Mouse (Mus musculus) lung, embryonic 16.5 days (tissue): ENCODE measurements at regions not wholly inside any gene's neighbourhood (a gene's known extent, or its start where the extent isn't known, plus 50 kb on each side); places are given as distances from the start of the nearest gene placed in this dataset.

Experiments
- ATAC-seq: fragments of 200-750 bp; cut with Nextera tagmentation; 2 replicates; pipeline ENCODE4 v1.8.0; 2017; ENCODE audit warnings: low read depth, mild to moderate bottlenecking, moderate library complexity
- H3K27ac ChIP-seq: fragments of 300-500 bp; sonication (generic); 2 replicates; pipeline ENCODE4 v1.5.1; 2014; ENCODE audit warnings: mild to moderate bottlenecking, control low read depth, low read length
- H3K27me3 ChIP-seq: fragments of 300-500 bp; sonication (generic); 2 replicates; pipeline ENCODE4 v1.6.1; 2014; ENCODE audit warnings: low read depth, low read length, mixed read lengths; ENCODE audit not compliant: control insufficient read depth, insufficient read depth
- H3K36me3 ChIP-seq: fragments of 300-500 bp; sonication (generic); 2 replicates; pipeline ENCODE4 v1.6.1; 2014; ENCODE audit warnings: low read length; ENCODE audit not compliant: control insufficient read depth, insufficient read depth
- H3K4me1 ChIP-seq: fragments of 300-500 bp; sonication (generic); replicated peaks from 2 replicates; pipeline ENCODE4 v1.6.1; 2014; ENCODE audit warnings: low read length, mixed read lengths; ENCODE audit not compliant: control insufficient read depth, insufficient read depth
- H3K4me2 ChIP-seq: fragments of 300-500 bp; sonication (generic); 2 replicates; pipeline ENCODE4 v1.6.1; 2014; ENCODE audit warnings: low read depth, low read length, control low read depth
- H3K4me3 ChIP-seq: fragments of 300-500 bp; sonication (generic); 2 replicates; pipeline ENCODE4 v1.5.1; 2014; ENCODE audit warnings: mild to moderate bottlenecking, low read length, control low read depth
- H3K9ac ChIP-seq: fragments of 300-500 bp; sonication (generic); 2 replicates; pipeline ENCODE4 v1.6.1; 2014; ENCODE audit warnings: low read length, control low read depth
- H3K9me3 ChIP-seq: fragments of 300-500 bp; sonication (generic); 2 replicates; pipeline ENCODE4 v1.6.1; 2016; ENCODE audit warnings: low read length; ENCODE audit not compliant: control insufficient read depth
- WGBS: fragments of 180-500 bp; shearing (Covaris S2); extraction: QIAGEN DNeasy Blood & Tissue Kit; methylation state at CpG from one replicate; pipeline ENCODE4 v1.1.7; 2014; 5-methylcytosine and 5-hydroxymethylcytosine counted together

DNA sequence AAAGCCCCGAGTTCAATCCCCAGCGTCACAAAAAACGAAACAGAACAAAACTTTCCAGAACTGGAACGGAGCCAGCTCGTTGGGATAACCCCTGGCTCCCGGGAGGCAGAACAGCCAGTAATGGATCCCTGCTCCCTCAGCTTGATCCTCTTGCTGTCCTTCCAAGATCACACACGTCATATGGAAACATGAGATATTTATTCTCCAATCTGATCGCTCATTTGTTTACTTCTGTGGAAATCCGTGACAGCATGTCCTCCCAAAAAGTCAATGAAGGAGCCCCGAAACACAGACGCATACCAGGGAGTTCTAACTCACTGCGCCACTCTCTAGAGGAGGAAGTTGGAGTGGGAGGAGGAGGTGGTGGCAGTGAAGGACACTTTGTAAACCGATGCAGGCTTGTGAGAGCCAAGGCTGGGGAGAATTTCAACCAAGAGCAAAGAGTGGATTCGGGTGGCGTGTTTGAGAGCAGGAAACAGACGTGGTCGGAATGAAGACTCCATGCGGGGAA, 232.0 kb downstream of the Zfp36l1 start:
- Histone ChIP-seq H3K9ac (peak overlapping the region; percentile 60), H3K9me3 (0 out of 2 replicates have a peak, but pooled peaks cover 2% of the 10 kb centered on the region), H3K4me3 (no peak overlapping the region), H3K27ac (peak overlapping the region; percentile 89), H3K36me3 (no peaks in the 10 kb centered on the region), H3K4me2 (peak overlapping the region; percentile 42), H3K4me1 (peaks cover 41% of the 10 kb centered on the region), H3K27me3 (no peaks in the 10 kb centered on the region)
- WGBS, result 14% methylated on average over 18 of the region's 18 CpGs
- peak; percentile 71 for ATAC-seq

DNA sequence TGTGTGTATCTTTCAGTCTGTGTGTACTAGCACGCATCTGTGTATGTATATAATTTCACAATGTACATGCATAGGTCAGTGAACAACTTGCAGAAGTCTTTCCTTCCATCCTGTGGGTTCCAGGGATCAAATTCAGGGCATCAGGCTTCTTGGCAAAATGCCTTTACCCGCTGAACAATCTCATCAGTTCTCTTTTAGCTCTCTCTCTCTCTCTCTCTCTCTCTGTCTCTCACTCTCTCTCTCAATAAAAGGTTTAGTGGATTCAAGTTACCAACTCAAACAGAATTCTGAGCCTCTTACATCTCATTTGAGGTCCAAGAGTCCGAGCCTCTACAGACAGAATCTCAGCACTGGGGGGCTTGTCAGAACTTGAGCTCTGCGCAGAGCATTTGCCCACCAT, 232.5 kb downstream of the Zfp36l1 start:
- no peak; the same call in 1 of the 2 replicates for ATAC-seq
- Histone ChIP-seq H3K9ac (peak overlapping the region; percentile 60; the same call in 1 of the 2 replicates), H3K36me3 (no peaks in the 10 kb centered on the region), H3K27me3 (no peaks in the 10 kb centered on the region), H3K27ac (peak overlapping the region; percentile 89), H3K9me3 (0 out of 2 replicates have a peak, but pooled peaks cover 2% of the 10 kb centered on the region), H3K4me3 (no peak overlapping the region), H3K4me1 (peaks cover 36% of the 10 kb centered on the region), H3K4me2 (peak overlapping the region; percentile 42)
- 41% methylated on average over 4 of the region's 4 CpGs for WGBS

DNA sequence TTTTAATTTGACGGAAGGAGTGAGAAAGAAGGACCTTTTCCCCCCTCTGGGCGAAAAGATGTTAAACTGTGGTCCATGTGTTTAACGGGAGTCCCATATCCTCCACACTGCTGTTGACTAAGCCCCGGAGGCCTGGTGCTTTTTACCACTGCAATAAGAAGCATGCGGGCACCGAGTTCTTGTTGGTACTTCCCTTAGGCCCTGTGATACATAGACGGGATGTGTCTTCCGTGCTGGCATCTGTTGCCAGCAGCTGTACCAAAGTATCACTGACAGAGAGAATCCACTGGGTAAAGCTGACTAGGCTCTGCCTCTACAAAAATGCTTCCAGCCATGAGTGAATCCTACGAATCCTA, 232.9 kb downstream of the Zfp36l1 start:
- WGBS, result 43% methylated on average over 9 of the region's 9 CpGs
- H3K4me1 ChIP-seq, result peaks cover 36% of the 10 kb centered on the region
- no peaks in the 10 kb centered on the region for H3K36me3 ChIP-seq
- ATAC-seq, result peak; percentile 20; the same call in 1 of the 2 replicates
- H3K27ac ChIP-seq, result peak overlapping the region; percentile 89
- H3K27me3 ChIP-seq, result no peaks in the 10 kb centered on the region
- H3K9ac ChIP-seq, result no peak overlapping the region; the same call in 1 of the 2 replicates
- H3K4me3 ChIP-seq, result no peak overlapping the region
- no peak overlapping the region for H3K4me2 ChIP-seq
- 0 out of 2 replicates have a peak, but pooled peaks cover 2% of the 10 kb centered on the region for H3K9me3 ChIP-seq

DNA sequence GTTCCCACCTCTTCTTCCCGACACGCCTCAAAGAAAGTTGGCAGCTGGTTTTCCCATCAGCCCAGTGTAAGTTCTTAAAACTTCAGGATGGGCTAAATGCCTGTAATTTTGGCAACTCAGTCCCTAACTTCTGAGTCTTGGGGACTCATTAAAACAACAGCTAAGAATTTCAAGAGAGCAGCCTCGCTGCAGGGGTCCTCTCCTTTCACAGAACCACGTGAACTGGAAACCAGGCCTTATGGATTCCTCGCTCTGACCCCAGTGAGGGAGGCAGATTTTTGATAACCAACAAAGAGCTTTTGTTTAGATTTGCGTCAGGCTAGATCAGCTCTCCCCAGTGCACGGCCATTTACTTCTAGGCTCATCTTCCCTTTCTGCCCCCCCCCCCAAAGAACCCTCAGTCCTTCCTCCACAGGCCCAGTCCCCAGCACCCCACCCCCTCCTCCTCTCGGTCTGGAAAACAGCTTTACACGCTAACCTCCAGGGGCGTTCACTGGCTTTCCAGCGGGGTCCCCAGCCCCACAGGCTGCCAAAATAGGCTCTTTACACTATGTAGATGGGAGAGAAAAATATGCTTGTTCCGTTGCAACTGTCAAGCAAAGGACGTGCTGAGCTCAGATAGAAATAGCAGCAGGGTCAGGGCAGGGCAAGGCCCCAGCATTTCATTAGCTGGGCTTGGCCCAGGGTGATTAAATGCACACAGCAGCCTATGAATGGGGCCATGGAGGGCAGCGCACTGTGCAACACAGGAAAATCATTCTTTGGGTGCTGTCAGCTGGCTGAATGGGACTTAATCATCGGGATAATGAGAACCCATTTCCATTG, 233.5 kb downstream of the Zfp36l1 start:
- Histone ChIP-seq H3K9ac (no peak overlapping the region; the same call in 1 of the 2 replicates), H3K4me3 (no peak overlapping the region), H3K27ac (peak overlapping the region; percentile 89), H3K9me3 (no peaks in the 10 kb centered on the region), H3K4me2 (no peak overlapping the region), H3K36me3 (no peaks in the 10 kb centered on the region), H3K27me3 (no peaks in the 10 kb centered on the region), H3K4me1 (peaks cover 36% of the 10 kb centered on the region)
- peak; percentile 90 for ATAC-seq
- 28% methylated on average over 15 of the region's 15 CpGs for WGBS

DNA sequence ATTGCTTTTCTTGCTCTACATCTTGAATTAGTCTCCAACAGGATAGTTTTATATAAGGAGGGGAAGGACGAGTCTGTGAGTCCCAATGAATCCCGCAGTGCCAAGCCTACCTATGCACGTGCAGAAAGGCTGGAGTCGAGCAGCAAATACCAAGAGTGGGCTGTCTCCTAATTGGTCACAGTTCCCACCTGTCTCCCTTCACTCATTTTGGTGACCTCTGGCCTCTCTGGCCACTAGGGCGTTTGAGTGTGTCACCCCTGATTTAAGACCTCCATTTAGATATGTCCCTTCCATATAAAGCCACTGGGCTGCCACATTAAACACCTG, 234.1 kb downstream of the Zfp36l1 start:
- no peak for ATAC-seq
- no peak overlapping the region for H3K4me2 ChIP-seq
- H3K36me3 ChIP-seq, result no peaks in the 10 kb centered on the region
- no peaks in the 10 kb centered on the region for H3K27me3 ChIP-seq
- 45% methylated on average over 5 of the region's 5 CpGs for WGBS
- peaks cover 36% of the 10 kb centered on the region for H3K4me1 ChIP-seq
- no peaks in the 10 kb centered on the region for H3K9me3 ChIP-seq
- no peak overlapping the region for H3K9ac ChIP-seq
- no peak overlapping the region for H3K4me3 ChIP-seq
- H3K27ac ChIP-seq, result peak overlapping the region; percentile 89

DNA sequence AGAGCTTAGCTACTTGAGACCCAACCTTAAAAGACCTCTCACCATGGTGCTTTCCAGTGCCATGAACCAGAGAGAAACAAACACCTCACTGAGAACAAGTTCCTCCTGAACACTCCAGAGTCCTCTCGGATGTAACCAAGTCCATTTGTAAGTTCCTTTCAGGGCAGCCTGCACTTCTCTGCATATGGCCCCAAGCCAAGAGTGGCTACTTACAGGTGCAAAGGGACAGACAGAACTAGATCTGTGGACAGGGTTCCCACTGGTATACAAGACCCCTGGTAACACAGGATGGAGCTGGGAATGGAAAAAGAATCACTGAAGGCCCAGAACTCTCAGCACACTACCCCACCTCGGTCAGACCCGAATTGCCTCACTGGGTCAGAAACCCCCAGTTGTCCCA, 234.7 kb downstream of the Zfp36l1 start:
- Histone ChIP-seq H3K9me3 (no peaks in the 10 kb centered on the region), H3K36me3 (no peaks in the 10 kb centered on the region), H3K9ac (no peak overlapping the region), H3K4me1 (peaks cover 36% of the 10 kb centered on the region), H3K4me2 (no peak overlapping the region), H3K4me3 (no peak overlapping the region), H3K27ac (no peak overlapping the region), H3K27me3 (no peaks in the 10 kb centered on the region)
- no peak for ATAC-seq
- WGBS, result 73% methylated on average over 3 of the region's 3 CpGs

DNA sequence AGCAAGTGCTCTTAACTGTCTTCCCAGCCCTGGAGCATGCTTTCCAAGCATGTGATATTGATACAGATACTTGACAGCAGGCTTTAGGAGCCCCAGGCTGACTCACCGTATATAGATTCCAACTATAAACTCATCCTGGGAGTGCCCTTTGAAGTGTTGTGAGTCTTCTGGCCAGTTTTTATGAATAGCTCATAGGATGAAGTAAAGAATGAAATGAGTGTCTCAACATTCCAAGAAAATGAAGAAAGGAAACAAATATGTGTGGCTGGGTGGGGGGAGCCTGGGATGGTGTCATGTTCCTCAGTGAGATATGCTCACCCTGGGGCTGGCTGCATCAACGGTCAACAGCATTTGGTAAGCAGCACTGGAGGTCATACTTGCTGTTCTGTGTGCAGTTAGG, 238.5 kb downstream of the Zfp36l1 start:
- H3K9ac ChIP-seq, result no peak overlapping the region
- H3K4me3 ChIP-seq, result no peak overlapping the region
- no peak overlapping the region for H3K4me2 ChIP-seq
- H3K27me3 ChIP-seq, result no peaks in the 10 kb centered on the region
- H3K27ac ChIP-seq, result no peak overlapping the region
- no peaks in the 10 kb centered on the region for H3K9me3 ChIP-seq
- H3K36me3 ChIP-seq, result no peaks in the 10 kb centered on the region
- ATAC-seq, result no peak
- peaks cover 7% of the 10 kb centered on the region for H3K4me1 ChIP-seq
- WGBS, result 40% methylated on average over 2 of the region's 2 CpGs

DNA sequence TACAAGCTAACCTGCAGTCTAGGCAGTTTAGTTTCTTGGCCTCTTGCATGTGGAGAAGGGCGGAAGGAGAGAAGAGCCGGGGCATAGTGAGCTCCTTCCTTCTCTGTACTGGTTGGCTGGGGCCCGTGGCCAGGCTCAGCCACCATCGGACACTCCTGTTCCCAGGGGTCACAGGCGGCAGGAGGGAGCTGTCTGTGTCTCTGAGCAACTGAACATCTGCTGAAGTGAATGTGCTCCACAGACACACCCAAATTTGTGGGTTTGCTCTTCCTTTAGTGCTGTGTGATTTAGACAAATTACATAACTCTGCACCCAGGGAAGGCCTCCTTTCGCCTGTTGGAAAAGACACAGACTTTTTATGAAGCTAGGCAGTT, 247.6 kb downstream of the Zfp36l1 start:
- H3K9me3 ChIP-seq, result no peaks in the 10 kb centered on the region
- 39% methylated on average over 6 of the region's 6 CpGs for WGBS
- no peak overlapping the region for H3K4me2 ChIP-seq
- no peaks in the 10 kb centered on the region for H3K27me3 ChIP-seq
- 0 out of 2 replicates have a peak, but pooled peaks have one; percentile 55 for ATAC-seq
- H3K4me1 ChIP-seq, result peaks cover 14% of the 10 kb centered on the region
- H3K9ac ChIP-seq, result no peak overlapping the region
- H3K36me3 ChIP-seq, result no peaks in the 10 kb centered on the region
- H3K27ac ChIP-seq, result peak overlapping the region; percentile 21
- H3K4me3 ChIP-seq, result no peak overlapping the region

DNA sequence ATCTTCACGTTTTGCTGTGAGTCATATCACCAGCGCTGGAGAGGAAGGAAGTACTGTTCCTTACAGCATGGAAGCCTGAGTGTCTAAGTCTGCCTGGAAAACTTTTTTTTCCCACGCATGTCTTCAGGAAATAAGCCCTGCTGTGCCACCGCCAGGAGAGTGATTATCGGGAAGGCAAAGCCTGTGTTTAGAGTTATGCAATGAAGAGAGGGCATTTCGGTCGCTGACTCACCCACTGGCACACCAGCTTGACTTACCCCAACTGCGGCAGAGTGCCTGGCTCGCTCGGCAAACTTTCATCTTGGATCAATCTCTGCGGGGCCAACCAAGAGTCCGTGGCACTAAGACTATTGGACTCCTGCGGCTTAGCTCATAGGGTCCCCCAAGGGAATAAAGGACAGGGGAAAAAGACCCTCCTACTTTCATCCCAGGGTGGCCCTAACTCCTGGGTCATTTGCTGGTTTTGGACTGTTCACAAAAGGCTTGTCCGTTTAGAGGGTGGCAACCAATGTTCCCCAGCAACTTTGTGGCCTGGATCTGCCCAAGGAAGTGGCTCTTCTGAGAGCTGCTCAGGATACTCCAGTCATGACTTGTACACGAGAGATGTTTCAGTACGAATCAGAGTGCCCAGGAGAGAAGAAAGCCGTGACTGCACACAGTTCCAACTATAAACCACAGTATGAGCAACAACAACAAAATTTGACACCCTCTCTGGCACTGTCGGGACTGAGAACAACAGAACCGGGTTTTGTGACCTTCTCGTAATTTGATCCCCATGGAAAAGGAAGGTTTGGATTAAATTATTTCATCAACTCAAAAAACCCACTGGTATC, 248.3 kb downstream of the Zfp36l1 start:
- Histone ChIP-seq H3K4me1 (peaks cover 20% of the 10 kb centered on the region), H3K9ac (no peak overlapping the region), H3K9me3 (no peaks in the 10 kb centered on the region), H3K27ac (peak overlapping the region; percentile 21), H3K4me2 (no peak overlapping the region), H3K36me3 (no peaks in the 10 kb centered on the region), H3K4me3 (no peak overlapping the region), H3K27me3 (no peaks in the 10 kb centered on the region)
- no peak for ATAC-seq
- WGBS, result 68% methylated on average over 20 of the region's 20 CpGs
